11 mouse cellular contexts compared by ENCODE assay signal in the genomic region with DNA sequence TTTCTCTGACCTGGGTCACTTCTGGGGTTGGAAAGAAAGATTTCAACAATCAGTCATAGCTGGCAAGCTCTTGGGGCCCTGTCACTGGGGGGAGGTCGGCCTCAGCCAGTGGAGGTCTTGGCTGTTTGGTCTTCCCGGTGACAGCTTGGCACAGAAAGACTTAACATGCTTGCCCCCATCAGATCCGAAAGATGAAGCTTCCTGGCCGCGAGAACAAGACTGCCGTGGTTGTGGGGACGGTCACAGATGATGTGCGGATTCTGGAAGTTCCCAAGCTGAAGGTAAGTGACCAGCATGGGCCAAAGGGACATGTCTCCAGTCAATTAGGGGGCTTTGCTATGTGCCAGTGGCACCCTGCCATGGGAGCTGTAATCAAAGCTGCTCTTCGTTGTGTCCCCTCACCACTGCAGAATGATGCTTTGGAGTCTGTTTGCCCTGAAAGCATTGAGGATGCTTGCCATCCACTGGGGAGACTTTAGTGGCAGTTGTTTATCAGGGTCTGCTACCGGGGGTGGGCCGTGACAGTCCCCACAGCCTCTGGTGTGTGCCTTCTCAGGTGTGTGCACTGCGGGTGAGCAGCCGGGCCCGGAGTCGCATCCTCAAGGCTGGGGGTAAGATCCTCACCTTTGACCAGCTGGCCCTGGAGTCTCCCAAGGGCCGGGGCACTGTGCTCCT. TPM values are rescaled to one million over a fixed set of nuclear protein-coding genes. Genes with fewer than 3 reads are reported as not detected.
DNase-seq lines count a peak whose midpoint lies in the region; ATAC-seq lines count a peak whose summit lies in the region.
"Had no signal": no experiment of that assay in that cellular context is flagged by ENCODE, and none has a peak within 500 bp of the region (broad histone marks: within the 10 kb centered on the region; RNA-seq: fewer than 3 reads in every experiment).

No protein-coding gene starts in this region.

- H3K36me3 ChIP-seq in forebrain, embryonic 11.5 days (ENCODE audit: control insufficient read depth, insufficient read depth, low read length) = peaks cover 24% of the 10 kb centered on the region
- H3K36me3 ChIP-seq in forebrain, embryonic 16.5 days (ENCODE audit: control insufficient read depth, insufficient read depth) = peaks cover 26% of the 10 kb centered on the region
- H3K36me3 ChIP-seq in neural tube, embryonic 12.5 days = peaks cover 58% of the 10 kb centered on the region
- peaks cover 62% of the 10 kb centered on the region for H3K36me3 ChIP-seq in limb, embryonic 10.5 days
- H3K36me3 ChIP-seq in stomach, embryonic 16.5 days (ENCODE audit: control insufficient read depth, insufficient read depth, low read length) = peaks cover 12% of the 10 kb centered on the region

- H3K9me3 ChIP-seq in forebrain, embryonic 11.5 days (ENCODE audit: control insufficient read depth, low read length) = no peaks in the 10 kb centered on the region
- H3K9me3 ChIP-seq in forebrain, embryonic 16.5 days (ENCODE audit: control insufficient read depth, low read length) = no peaks in the 10 kb centered on the region
- H3K9me3 ChIP-seq in neural tube, embryonic 12.5 days = no peaks in the 10 kb centered on the region
- no peaks in the 10 kb centered on the region for H3K9me3 ChIP-seq in limb, embryonic 10.5 days (replicated peaks)
- H3K9me3 ChIP-seq in stomach, embryonic 16.5 days (replicated peaks; ENCODE audit: control insufficient read depth, low read length) = no peaks in the 10 kb centered on the region

- 91% methylated on average over 15 of the region's 16 CpGs for WGBS in forebrain, embryonic 11.5 days
- WGBS in forebrain, embryonic 16.5 days = 92% methylated on average over 15 of the region's 16 CpGs
- WGBS in neural tube, embryonic 12.5 days = 92% methylated on average over 16 of the region's 16 CpGs
- 93% methylated on average over 16 of the region's 16 CpGs for WGBS in limb, embryonic 10.5 days
- 87% methylated on average over 14 of the region's 16 CpGs for WGBS in stomach, embryonic 16.5 days

- no peak overlapping the region; the same call in 1 of the 2 replicates for H3K4me2 ChIP-seq in forebrain, embryonic 11.5 days (ENCODE audit: low read depth, low read length, severe bottlenecking)
- H3K4me2 ChIP-seq in forebrain, embryonic 16.5 days (ENCODE audit: low read length) = no peak overlapping the region
- peak overlapping the region; percentile 93 for H3K4me2 ChIP-seq in neural tube, embryonic 12.5 days (replicated peaks)
- peak overlapping the region; percentile 80 for H3K4me2 ChIP-seq in stomach, embryonic 16.5 days (ENCODE audit: low read depth, low read length)

- no peak overlapping the region for H3K4me3 ChIP-seq in forebrain, embryonic 11.5 days (ENCODE audit: low read depth, low read length)
- H3K4me3 ChIP-seq in forebrain, embryonic 16.5 days (replicated peaks; ENCODE audit: low read length) = no peak overlapping the region
- no peak overlapping the region for H3K4me3 ChIP-seq in neural tube, embryonic 12.5 days
- peak overlapping the region; percentile 74 for H3K4me3 ChIP-seq in limb, embryonic 10.5 days
- peak overlapping the region; percentile 89; the same call in 1 of the 2 replicates for H3K4me3 ChIP-seq in stomach, embryonic 16.5 days (replicated peaks; ENCODE audit: low read length)

- no peak overlapping the region for H3K27ac ChIP-seq in forebrain, embryonic 11.5 days (ENCODE audit: low read depth, low read length)
- no peak overlapping the region for H3K27ac ChIP-seq in forebrain, embryonic 16.5 days (ENCODE audit: low read length)
- H3K27ac ChIP-seq in neural tube, embryonic 12.5 days = no peak overlapping the region
- no peak overlapping the region for H3K27ac ChIP-seq in limb, embryonic 10.5 days
- no peak overlapping the region for H3K27ac ChIP-seq in stomach, embryonic 16.5 days (ENCODE audit: low read length)
- H3K27ac ChIP-seq: left cerebral cortex, adult 2 months had no signal

- ATAC-seq in forebrain, embryonic 11.5 days (replicated peaks; ENCODE audit: low FRiP score) = no peak
- no peak for ATAC-seq in forebrain, embryonic 16.5 days
- no peak for ATAC-seq in neural tube, embryonic 12.5 days (ENCODE audit: low FRiP score, low read depth)
- ATAC-seq in stomach, embryonic 16.5 days (ENCODE audit: insufficient read depth, low FRiP score) = no peak
- ATAC-seq: CD4-positive, CD25-positive, alpha-beta regulatory T cell, adult 4 months had no signal

- no peaks in the 10 kb centered on the region for H3K27me3 ChIP-seq in forebrain, embryonic 11.5 days (ENCODE audit: control insufficient read depth, insufficient read depth, low read length)
- no peaks in the 10 kb centered on the region for H3K27me3 ChIP-seq in forebrain, embryonic 16.5 days (replicated peaks; ENCODE audit: control insufficient read depth, insufficient read depth, low read length)
- no peaks in the 10 kb centered on the region for H3K27me3 ChIP-seq in neural tube, embryonic 12.5 days (replicated peaks)
- H3K27me3 ChIP-seq in limb, embryonic 10.5 days (ENCODE audit: low read depth, poor library complexity, severe bottlenecking) = no peaks in the 10 kb centered on the region
- H3K27me3 ChIP-seq in stomach, embryonic 16.5 days (ENCODE audit: control insufficient read depth, insufficient read depth, low read length) = no peaks in the 10 kb centered on the region

- no peak for DNase-seq in forebrain, embryonic 11.5 days (ENCODE audit: low spot score)
- no peak for DNase-seq in neural tube, embryonic 10.5 days (ENCODE audit: extremely low spot score, low spot score)
- DNase-seq in limb, embryonic 10.5 days (ENCODE audit: low spot score) = no peak
- no peak for DNase-seq in B cell, adult 2 months
- no peak for DNase-seq in ovary, postnatal 10 days (ENCODE audit: low spot score)
- DNase-seq: gastrocnemius, postnatal 25 days had no signal

- peaks cover 21% of the 10 kb centered on the region for H3K4me1 ChIP-seq in forebrain, embryonic 11.5 days (replicated peaks; ENCODE audit: control insufficient read depth, insufficient read depth, low read length)
- peaks cover 34% of the 10 kb centered on the region for H3K4me1 ChIP-seq in forebrain, embryonic 16.5 days (replicated peaks; ENCODE audit: control insufficient read depth, insufficient read depth, low read length)
- peaks cover 35% of the 10 kb centered on the region for H3K4me1 ChIP-seq in neural tube, embryonic 12.5 days
- peaks cover 54% of the 10 kb centered on the region for H3K4me1 ChIP-seq in limb, embryonic 10.5 days
- peaks cover 27% of the 10 kb centered on the region for H3K4me1 ChIP-seq in stomach, embryonic 16.5 days (ENCODE audit: control insufficient read depth, insufficient read depth, low read length)

- peak overlapping the region; percentile 99; the same call in 1 of the 2 replicates for H3K9ac ChIP-seq in forebrain, embryonic 11.5 days (ENCODE audit: low read length)
- H3K9ac ChIP-seq in forebrain, embryonic 16.5 days (replicated peaks; ENCODE audit: low read depth, low read length) = no peak overlapping the region
- H3K9ac ChIP-seq in neural tube, embryonic 12.5 days = 0 out of 2 replicates have a peak overlapping the region, but pooled peaks have one; percentile 92
- peak overlapping the region; percentile 93 for H3K9ac ChIP-seq in stomach, embryonic 16.5 days (ENCODE audit: low read length)

RNA-seq across cellular contexts. Expression of a gene that starts 1.1 kb away (rescaled TPM):
- polyA plus RNA-seq in forebrain, embryonic 11.5 days (2014; fragmentation: Nextera tagmentation; extraction: Ambion mirVana) = 0.80 and 1.2 TPM in 2 replicates
- 0.60 and 1.1 TPM in 2 replicates for polyA plus RNA-seq in forebrain, embryonic 16.5 days (2015; fragmentation: Nextera tagmentation; extraction: Ambion mirVana)
- polyA plus RNA-seq in neural tube, embryonic 12.5 days (2016; fragmentation: Nextera tagmentation; extraction: Ambion mirVana) = 0.94 and 1.00 TPM in 2 replicates
- 2.1 and 2.4 TPM in 2 replicates for polyA plus RNA-seq in limb, embryonic 10.5 days (2016; fragmentation: Nextera tagmentation; extraction: Ambion mirVana)
- polyA plus RNA-seq in stomach, embryonic 16.5 days (2015; fragmentation: Nextera tagmentation; extraction: Ambion mirVana) = 16.0 and 24.7 TPM in 2 replicates
- polyA plus RNA-seq: CD4-positive, CD25-positive, alpha-beta regulatory T cell, adult 4 months had no signal

RNA-seq across cellular contexts. Expression of a gene that starts 2.1 kb away (rescaled TPM):
- polyA plus RNA-seq in forebrain, embryonic 11.5 days (2014; fragmentation: Nextera tagmentation; extraction: Ambion mirVana) = 27.0 and 27.9 TPM in 2 replicates
- 29.9 and 31.1 TPM in 2 replicates for polyA plus RNA-seq in forebrain, embryonic 16.5 days (2015; fragmentation: Nextera tagmentation; extraction: Ambion mirVana)
- polyA plus RNA-seq in neural tube, embryonic 12.5 days (2016; fragmentation: Nextera tagmentation; extraction: Ambion mirVana) = 28.0 and 29.0 TPM in 2 replicates
- polyA plus RNA-seq in limb, embryonic 10.5 days (2016; fragmentation: Nextera tagmentation; extraction: Ambion mirVana) = 45.5 and 49.3 TPM in 2 replicates
- polyA plus RNA-seq in stomach, embryonic 16.5 days (2015; fragmentation: Nextera tagmentation; extraction: Ambion mirVana) = 38.9 and 45.9 TPM in 2 replicates

RNA-seq across cellular contexts. Expression of a gene that starts 4.6 kb away (rescaled TPM):
- 936 and 958 TPM in 2 replicates for polyA plus RNA-seq in forebrain, embryonic 11.5 days (2014; fragmentation: Nextera tagmentation; extraction: Ambion mirVana)
- 567 and 579 TPM in 2 replicates for polyA plus RNA-seq in forebrain, embryonic 16.5 days (2015; fragmentation: Nextera tagmentation; extraction: Ambion mirVana)
- 665 and 700 TPM in 2 replicates for polyA plus RNA-seq in neural tube, embryonic 12.5 days (2016; fragmentation: Nextera tagmentation; extraction: Ambion mirVana)
- polyA plus RNA-seq in limb, embryonic 10.5 days (2016; fragmentation: Nextera tagmentation; extraction: Ambion mirVana) = 1,218 and 1,459 TPM in 2 replicates
- polyA plus RNA-seq in stomach, embryonic 16.5 days (2015; fragmentation: Nextera tagmentation; extraction: Ambion mirVana) = 915 and 1,024 TPM in 2 replicates

RNA-seq across cellular contexts. Expression of a gene that starts 5.7 kb away (rescaled TPM):
- not detected in 2 replicates for polyA plus RNA-seq in forebrain, embryonic 11.5 days (2014; fragmentation: Nextera tagmentation; extraction: Ambion mirVana)
- not detected in 2 replicates for polyA plus RNA-seq in forebrain, embryonic 16.5 days (2015; fragmentation: Nextera tagmentation; extraction: Ambion mirVana)
- not detected in 2 replicates for polyA plus RNA-seq in neural tube, embryonic 12.5 days (2016; fragmentation: Nextera tagmentation; extraction: Ambion mirVana)
- not detected in 2 replicates for polyA plus RNA-seq in limb, embryonic 10.5 days (2016; fragmentation: Nextera tagmentation; extraction: Ambion mirVana)
- polyA plus RNA-seq in stomach, embryonic 16.5 days (2015; fragmentation: Nextera tagmentation; extraction: Ambion mirVana) = 0.79 and 2.2 TPM in 2 replicates
- polyA plus RNA-seq: CD4-positive, CD25-positive, alpha-beta regulatory T cell, adult 4 months had no signal

RNA-seq across cellular contexts. Expression of a gene that starts 15.0 kb away (rescaled TPM):
- polyA plus RNA-seq in forebrain, embryonic 11.5 days (2014; fragmentation: Nextera tagmentation; extraction: Ambion mirVana) = 2.9 and 3.3 TPM in 2 replicates
- 4.1 and 4.3 TPM in 2 replicates for polyA plus RNA-seq in forebrain, embryonic 16.5 days (2015; fragmentation: Nextera tagmentation; extraction: Ambion mirVana)
- polyA plus RNA-seq in neural tube, embryonic 12.5 days (2016; fragmentation: Nextera tagmentation; extraction: Ambion mirVana) = 4.1 TPM in 2 replicates
- polyA plus RNA-seq in limb, embryonic 10.5 days (2016; fragmentation: Nextera tagmentation; extraction: Ambion mirVana) = 3.7 and 4.7 TPM in 2 replicates
- 2.7 and 2.9 TPM in 2 replicates for polyA plus RNA-seq in stomach, embryonic 16.5 days (2015; fragmentation: Nextera tagmentation; extraction: Ambion mirVana)

Comparison
In these comparisons a context has a peak if more than half of its experiments do, and no peak if none do; other contexts are left out.
1. H3K4me2 ChIP-seq: peak in neural tube, embryonic 12.5 days (single experiment) and stomach, embryonic 16.5 days (single experiment); none in forebrain, embryonic 11.5 days (single experiment) and forebrain, embryonic 16.5 days (single experiment).
2. H3K4me3 ChIP-seq: peak in limb, embryonic 10.5 days (single experiment) and stomach, embryonic 16.5 days (single experiment); none in forebrain, embryonic 11.5 days (single experiment), forebrain, embryonic 16.5 days (single experiment) and neural tube, embryonic 12.5 days (single experiment).